ENCODE assay signal across 8 mouse cellular contexts in genomic region chr1:162548917-162549613, GRCm38 (mm10). TPM values are rescaled to one million over a fixed set of nuclear protein-coding genes. Genes with fewer than 3 reads are reported as not detected.
DNase-seq lines count a peak whose midpoint lies in the region; ATAC-seq and TF ChIP-seq lines count a peak whose summit lies in the region.

No protein-coding gene starts in this region.

- peaks cover 0 to 11% of the 10 kb centered on the region in 2 experiments; a peak in 2 of 4 replicates for H3K4me1 ChIP-seq in heart, embryonic 14.5 days (ENCODE audit: control insufficient read depth in 2 of 2, insufficient read depth in 2 of 2, low read length in 2 of 2)
- H3K4me1 ChIP-seq in MEL (ENCODE audit: control insufficient read depth in 1 of 2, insufficient read depth in 2 of 2, low read length in 2 of 2): peaks cover 5 to 6% of the 10 kb centered on the region in 2 experiments; a peak in 3 of 4 replicates
- H3K4me1 ChIP-seq in hindbrain, embryonic 10.5 days (replicated peaks): peaks cover 21% of the 10 kb centered on the region
- peaks cover 9% of the 10 kb centered on the region for H3K4me1 ChIP-seq in midbrain, embryonic 11.5 days (ENCODE audit: control insufficient read depth, insufficient read depth, low read length)

- H3K79me2 ChIP-seq in MEL (ENCODE audit: control insufficient read depth, insufficient read depth, low read length, poor library complexity): peaks cover 33% of the 10 kb centered on the region

- no peak for TF ChIP-seq RAD21 in MEL (IDR thresholded peaks at IDR 0.05; ENCODE audit: low read depth, low read length)

- H3K27me3 ChIP-seq in heart, embryonic 14.5 days (ENCODE audit: control insufficient read depth, insufficient read depth, low read length): no peaks in the 10 kb centered on the region
- H3K27me3 ChIP-seq in MEL (ENCODE audit: control insufficient read depth in 1 of 2, insufficient read depth in 2 of 2, low read length in 2 of 2): no peaks in the 10 kb centered on the region
- H3K27me3 ChIP-seq in hindbrain, embryonic 10.5 days (ENCODE audit: insufficient read depth, poor library complexity, severe bottlenecking): no peaks in the 10 kb centered on the region
- H3K27me3 ChIP-seq in midbrain, embryonic 11.5 days (ENCODE audit: control insufficient read depth, insufficient read depth, low read length): no peaks in the 10 kb centered on the region

- TF ChIP-seq CTCF in MEL (IDR thresholded peaks at IDR 0.05 in 2 of 3, conservative IDR thresholded peaks at IDR 0.05 in 1 of 3; ENCODE audit: control insufficient read depth in 1 of 3, insufficient read depth in 1 of 3, low read depth in 2 of 3, low read length in 3 of 3, poor library complexity in 1 of 3, severe bottlenecking in 1 of 3): no peak

- H3K4me3 ChIP-seq in heart, embryonic 14.5 days (ENCODE audit: control insufficient read depth in 1 of 2, insufficient read depth in 1 of 2, low read depth in 1 of 2, low read length in 2 of 2): peak overlapping the region in 1 of 2 experiments; percentile 81; a peak in 3 of 4 replicates
- peak overlapping the region; percentile 80 to 93 for H3K4me3 ChIP-seq in MEL (ENCODE audit: control insufficient read depth in 1 of 2, insufficient read depth in 1 of 2, low read depth in 2 of 2, low read length in 2 of 2)
- H3K4me3 ChIP-seq in hindbrain, embryonic 10.5 days: peak overlapping the region; percentile 77
- H3K4me3 ChIP-seq in midbrain, embryonic 11.5 days (ENCODE audit: low read depth, low read length): peak overlapping the region; percentile 64; the same call in 1 of the 2 replicates

- no peak for DNase-seq in heart, postnatal 36 days
- DNase-seq in MEL (ENCODE audit: low read depth, low spot score): peak; percentile 73
- DNase-seq in hindbrain, embryonic 10.5 days (ENCODE audit: low spot score): no peak
- DNase-seq in midbrain, embryonic 11.5 days (ENCODE audit: low spot score, missing footprints): peak; percentile 81
- DNase-seq in adrenal gland, adult 18-20 months (ENCODE audit: low spot score in 2 of 2): no peak
- no peak for DNase-seq in embryo, embryonic 11 days
- DNase-seq in thymus, postnatal 10 days (ENCODE audit: low spot score in 2 of 2): no peak

- H3K4me2 ChIP-seq in heart, embryonic 14.5 days (ENCODE audit: low read length): peak overlapping the region; percentile 85
- peak overlapping the region; percentile 76 for H3K4me2 ChIP-seq in midbrain, embryonic 11.5 days

- 57% methylated on average over 10 of the region's 10 CpGs for WGBS in heart, embryonic 14.5 days
- WGBS in hindbrain, embryonic 10.5 days: 71% methylated on average over 10 of the region's 10 CpGs
- 70% methylated on average over 10 of the region's 10 CpGs for WGBS in midbrain, embryonic 11.5 days

- no peaks in the 10 kb centered on the region for H3K9me3 ChIP-seq in heart, embryonic 14.5 days (ENCODE audit: control insufficient read depth, low read length)
- H3K9me3 ChIP-seq in MEL (replicated peaks; ENCODE audit: insufficient read depth, low read length): no peaks in the 10 kb centered on the region
- H3K9me3 ChIP-seq in hindbrain, embryonic 10.5 days: no peaks in the 10 kb centered on the region
- no peaks in the 10 kb centered on the region for H3K9me3 ChIP-seq in midbrain, embryonic 11.5 days (ENCODE audit: control insufficient read depth, low read length)

- H3K9ac ChIP-seq in heart, embryonic 14.5 days (ENCODE audit: low read length): peak overlapping the region; percentile 83
- peak overlapping the region; percentile 93 for H3K9ac ChIP-seq in MEL (ENCODE audit: control insufficient read depth, low read depth, low read length, poor library complexity, severe bottlenecking)
- H3K9ac ChIP-seq in midbrain, embryonic 11.5 days (ENCODE audit: low read length): peak overlapping the region; percentile 62

- peak overlapping the region in 1 of 2 experiments; percentile 73; a peak in 3 of 4 replicates for H3K27ac ChIP-seq in heart, embryonic 14.5 days (replicated peaks in 1 of 2; ENCODE audit: control insufficient read depth in 1 of 2, insufficient read depth in 1 of 2, low read depth in 2 of 2, low read length in 2 of 2)
- peak overlapping the region; percentile 77 for H3K27ac ChIP-seq in MEL (ENCODE audit: control insufficient read depth, low read depth, low read length)
- H3K27ac ChIP-seq in hindbrain, embryonic 10.5 days: peak overlapping the region; percentile 85
- peak overlapping the region; percentile 56; the same call in 1 of the 2 replicates for H3K27ac ChIP-seq in midbrain, embryonic 11.5 days (ENCODE audit: low read depth, low read length)

- ATAC-seq in heart, embryonic 14.5 days (ENCODE audit: insufficient number of reproducible peaks, insufficient read depth, low FRiP score, low read depth): no peak
- ATAC-seq in midbrain, embryonic 11.5 days (ENCODE audit: low FRiP score): no peak

- intact Hi-C loops in heart, postnatal 36 days (cut with DNase I): loop anchor here (2.0 to 5.0 kb wide), 5 partner anchors 22 to 1378 kb away; partner anchors contain the start of genes Scyl3, Suco and Vamp4

- TF ChIP-seq EP300 in MEL (IDR thresholded peaks at IDR 0.05; ENCODE audit: low read depth in 1 of 2, low read length in 2 of 2): peak in 1 of 2 experiments; percentile 22; a peak in 1 of 4 replicates

- peaks cover 24% of the 10 kb centered on the region for H3K36me3 ChIP-seq in heart, embryonic 14.5 days (ENCODE audit: control insufficient read depth, insufficient read depth, low read length)
- H3K36me3 ChIP-seq in MEL (ENCODE audit: control insufficient read depth in 1 of 2, insufficient read depth in 2 of 2, low read length in 2 of 2): peaks cover 0 to 12% of the 10 kb centered on the region in 2 experiments; a peak in 3 of 4 replicates
- peaks cover 24% of the 10 kb centered on the region for H3K36me3 ChIP-seq in hindbrain, embryonic 10.5 days
- H3K36me3 ChIP-seq in midbrain, embryonic 11.5 days (ENCODE audit: control insufficient read depth, insufficient read depth, low read length): peaks cover 12% of the 10 kb centered on the region

- TF ChIP-seq POLR2A in MEL (IDR thresholded peaks at IDR 0.05; ENCODE audit: control insufficient read depth in 1 of 2, insufficient read depth in 1 of 2, low read depth in 1 of 2, low read length in 2 of 2, poor library complexity in 1 of 2): no peak; a peak in 1 of 4 replicates

TF ChIP-seq in MEL, 35 proteins besides CTCF, POLR2A, EP300 and RAD21:
- TF ChIP-seq RCOR1 (IDR thresholded peaks at IDR 0.05; ENCODE audit: low read depth, low read length) (no peak), HCFC1 (IDR thresholded peaks at IDR 0.05; ENCODE audit: low read depth, low read length) (no peak), POLR2AphosphoS2 (IDR thresholded peaks at IDR 0.05; ENCODE audit: low read length) (no peak), NRF1 (IDR thresholded peaks at IDR 0.05; ENCODE audit: insufficient read depth, low read depth, low read length, poor library complexity, severe bottlenecking) (no peak), CHD2 (IDR thresholded peaks at IDR 0.05; ENCODE audit: low read length) (peak; percentile 62)
TF ChIP-seq in MEL: peak in this region for 1.

RNA-seq across cellular contexts. Expression of gene Mettl13, which starts 0.7 kb away (rescaled TPM):
- 6.9 and 8.2 TPM in 2 replicates for polyA plus RNA-seq in heart, embryonic 14.5 days (2014; fragmentation: Nextera tagmentation; extraction: Ambion mirVana)
- total RNA-seq in heart, postnatal 36 days (2021): 1 to 10 TPM; 5.1 to 7.5 TPM
- 23.7 and 29.1 TPM in 2 replicates for total RNA-seq in MEL (2012; rRNA removed)
- polyA plus RNA-seq in MEL (2012; ENCODE audit: insufficient read depth in 1 of 2, insufficient read length in 2 of 2, low read depth in 1 of 2, low replicate concordance in 2 of 2, missing spikeins in 1 of 2): 10 to 100 TPM in 1 of 2 experiments, not detected in 1; 60.1 TPM
- polyA plus RNA-seq in hindbrain, embryonic 10.5 days (2016; fragmentation: Nextera tagmentation; extraction: Ambion mirVana): 21.3 and 27.8 TPM in 2 replicates
- 12.7 and 13.9 TPM in 2 replicates for polyA plus RNA-seq in midbrain, embryonic 11.5 days (2014; fragmentation: Nextera tagmentation; extraction: Ambion mirVana)
- total RNA-seq in adrenal gland, adult 18-20 months (2021): 10 to 100 TPM; 18.5 to 21.4 TPM

RNA-seq across cellular contexts. Expression of gene Vamp4, which starts 21.2 kb away (rescaled TPM):
- polyA plus RNA-seq in heart, embryonic 14.5 days (2014; fragmentation: Nextera tagmentation; extraction: Ambion mirVana): 32.2 and 35.8 TPM in 2 replicates
- 10 to 100 TPM; 22.8 to 23.7 TPM for total RNA-seq in heart, postnatal 36 days (2021)
- total RNA-seq in MEL (2012; rRNA removed): 9.6 and 11.8 TPM in 2 replicates
- polyA plus RNA-seq in MEL (2012; ENCODE audit: insufficient read depth in 1 of 2, insufficient read length in 2 of 2, low read depth in 1 of 2, low replicate concordance in 2 of 2, missing spikeins in 1 of 2): 10 to 100 TPM in 1 of 2 experiments, not detected in 1; 17.1 TPM
- polyA plus RNA-seq in hindbrain, embryonic 10.5 days (2016; fragmentation: Nextera tagmentation; extraction: Ambion mirVana): 52.3 and 52.5 TPM in 2 replicates
- polyA plus RNA-seq in midbrain, embryonic 11.5 days (2014; fragmentation: Nextera tagmentation; extraction: Ambion mirVana): 64.4 and 68.2 TPM in 2 replicates
- total RNA-seq in adrenal gland, adult 18-20 months (2021): 10 to 100 TPM; 38.4 to 40.7 TPM

Comparison
In these comparisons a context has a peak if more than half of its experiments do, and no peak if none do; other contexts are left out.
1. DNase-seq: peak in MEL (single experiment) and midbrain, embryonic 11.5 days (single experiment); none in heart, postnatal 36 days (0 of 2), hindbrain, embryonic 10.5 days (single experiment), adrenal gland, adult 18-20 months (0 of 2), embryo, embryonic 11 days (single experiment) and thymus, postnatal 10 days (0 of 2).
2. Peak in every context shown above with its lines, with median percentiles within 50 percentile points of each other: H3K9ac ChIP-seq.